Mouse (Mus musculus) lung, adult 2 months (tissue): ENCODE measurements at regions not wholly inside any gene's neighbourhood (a gene's known extent, or its start where the extent isn't known, plus 50 kb on each side); places are given as distances from the start of the nearest gene placed in this dataset.

Source experiments
- CTCF ChIP-seq: fragments of 200-500 bp; IDR thresholded peaks from 2 replicates; pipeline ENCODE4 v1.5.1; 2011; ENCODE audit warnings: mild to moderate bottlenecking, low read length, control low read depth; ENCODE audit not compliant: insufficient read depth
- POLR2A ChIP-seq: fragments of 200-500 bp; IDR thresholded peaks from 2 replicates; pipeline ENCODE4 v1.6.1; 2011; ENCODE audit warnings: low read depth, mild to moderate bottlenecking, control low read depth, low read length, borderline replicate concordance; ENCODE audit errors: extremely low read depth

- TF ChIP-seq CTCF, result no peak
- no peak for TF ChIP-seq POLR2A
Measured at GRCm38 (mm10) chr15:63652216-63652961, 192.6 kb downstream of the Gsdmc2 start.
